12 mouse cellular contexts compared by ENCODE assay signal in genomic region chr2:131908906-131909305, GRCm38 (mm10). TPM values are rescaled to one million over a fixed set of nuclear protein-coding genes. Genes with fewer than 3 reads are reported as not detected.
DNase-seq lines count a peak whose midpoint lies in the region; ATAC-seq lines count a peak whose summit lies in the region.
"Had no signal": no experiment of that assay in that cellular context is flagged by ENCODE, and none has a peak within 500 bp of the region (broad histone marks: within the 10 kb centered on the region; RNA-seq: fewer than 3 reads in every experiment).

No protein-coding gene starts in this region.

- H3K36me3 ChIP-seq in hindbrain, embryonic 13.5 days = no peaks in the 10 kb centered on the region
- no peaks in the 10 kb centered on the region for H3K36me3 ChIP-seq in hindbrain, embryonic 10.5 days
- no peaks in the 10 kb centered on the region for H3K36me3 ChIP-seq in embryonic facial prominence, embryonic 15.5 days
- no peaks in the 10 kb centered on the region for H3K36me3 ChIP-seq in midbrain, embryonic 11.5 days (ENCODE audit: control insufficient read depth, insufficient read depth, low read length)

- no peak for ATAC-seq in hindbrain, embryonic 13.5 days (ENCODE audit: low FRiP score)
- no peak for ATAC-seq in embryonic facial prominence, embryonic 15.5 days (ENCODE audit: insufficient number of reproducible peaks, low FRiP score, low TSS enrichment, low read depth)
- ATAC-seq in midbrain, embryonic 11.5 days (ENCODE audit: low FRiP score) = 0 out of 2 replicates have a peak, but pooled peaks have one; percentile 1

- H3K27me3 ChIP-seq in hindbrain, embryonic 13.5 days = no peaks in the 10 kb centered on the region
- H3K27me3 ChIP-seq in hindbrain, embryonic 10.5 days (ENCODE audit: insufficient read depth, poor library complexity, severe bottlenecking) = peaks cover 7% of the 10 kb centered on the region; the same call in 1 of the 2 replicates
- H3K27me3 ChIP-seq in embryonic facial prominence, embryonic 15.5 days = no peaks in the 10 kb centered on the region
- peaks cover 3% of the 10 kb centered on the region; the same call in 1 of the 2 replicates for H3K27me3 ChIP-seq in midbrain, embryonic 11.5 days (ENCODE audit: control insufficient read depth, insufficient read depth, low read length)
- H3K27me3 ChIP-seq: Patski had no signal

- H3K9me3 ChIP-seq in hindbrain, embryonic 13.5 days = no peaks in the 10 kb centered on the region
- no peaks in the 10 kb centered on the region for H3K9me3 ChIP-seq in hindbrain, embryonic 10.5 days
- no peaks in the 10 kb centered on the region for H3K9me3 ChIP-seq in embryonic facial prominence, embryonic 15.5 days (replicated peaks)
- no peaks in the 10 kb centered on the region for H3K9me3 ChIP-seq in midbrain, embryonic 11.5 days (ENCODE audit: control insufficient read depth, low read length)

- no peak for DNase-seq in hindbrain, embryonic 10.5 days (ENCODE audit: low spot score)
- peak; percentile 59 for DNase-seq in cerebellum, adult 9-10 months
- no peak for DNase-seq in midbrain, embryonic 11.5 days (ENCODE audit: low spot score, missing footprints)
- DNase-seq in thymus, postnatal 14 days = no peak
- no peak for DNase-seq in ovary, adult 18-20 months (ENCODE audit: low spot score)
- no peak for DNase-seq in adrenal gland, postnatal 36 days
- DNase-seq: thymus, adult 2 months had no signal

- no peak overlapping the region for H3K27ac ChIP-seq in hindbrain, embryonic 13.5 days
- H3K27ac ChIP-seq in hindbrain, embryonic 10.5 days = no peak overlapping the region
- H3K27ac ChIP-seq in embryonic facial prominence, embryonic 15.5 days (replicated peaks) = no peak overlapping the region
- no peak overlapping the region for H3K27ac ChIP-seq in midbrain, embryonic 11.5 days (ENCODE audit: low read depth, low read length)

- peak overlapping the region; percentile 66 for H3K4me2 ChIP-seq in hindbrain, embryonic 13.5 days
- no peak overlapping the region; the same call in 1 of the 2 replicates for H3K4me2 ChIP-seq in embryonic facial prominence, embryonic 15.5 days (replicated peaks)
- H3K4me2 ChIP-seq in midbrain, embryonic 11.5 days = no peak overlapping the region

- H3K9ac ChIP-seq in hindbrain, embryonic 13.5 days = no peak overlapping the region
- no peak overlapping the region for H3K9ac ChIP-seq in embryonic facial prominence, embryonic 15.5 days
- H3K9ac ChIP-seq in midbrain, embryonic 11.5 days (ENCODE audit: low read length) = no peak overlapping the region

- peak overlapping the region; percentile 74; the same call in 1 of the 2 replicates for H3K4me3 ChIP-seq in hindbrain, embryonic 13.5 days
- no peak overlapping the region; the same call in 1 of the 2 replicates for H3K4me3 ChIP-seq in hindbrain, embryonic 10.5 days
- H3K4me3 ChIP-seq in embryonic facial prominence, embryonic 15.5 days (replicated peaks) = peak overlapping the region; percentile 76; the same call in 1 of the 2 replicates
- H3K4me3 ChIP-seq in midbrain, embryonic 11.5 days (ENCODE audit: low read depth, low read length) = no peak overlapping the region

- peaks cover 32% of the 10 kb centered on the region for H3K4me1 ChIP-seq in hindbrain, embryonic 13.5 days (replicated peaks)
- H3K4me1 ChIP-seq in hindbrain, embryonic 10.5 days (replicated peaks) = peaks cover 33% of the 10 kb centered on the region
- H3K4me1 ChIP-seq in embryonic facial prominence, embryonic 15.5 days = peaks cover 18% of the 10 kb centered on the region
- 0 out of 2 replicates have a peak, but pooled peaks cover 2% of the 10 kb centered on the region for H3K4me1 ChIP-seq in midbrain, embryonic 11.5 days (ENCODE audit: control insufficient read depth, insufficient read depth, low read length)

- 64% methylated on average over 1 of the region's 1 CpGs for WGBS in hindbrain, embryonic 13.5 days
- 87% methylated on average over 1 of the region's 1 CpGs for WGBS in hindbrain, embryonic 10.5 days
- WGBS in embryonic facial prominence, embryonic 15.5 days = 82% methylated on average over 1 of the region's 1 CpGs
- 73% methylated on average over 1 of the region's 1 CpGs for WGBS in midbrain, embryonic 11.5 days

RNA-seq across cellular contexts. Expression of gene Prnp, which starts 0.8 kb away (rescaled TPM):
- polyA plus RNA-seq in hindbrain, embryonic 13.5 days (2015; fragmentation: Nextera tagmentation; extraction: Ambion mirVana) = 113 and 118 TPM in 2 replicates
- polyA plus RNA-seq in hindbrain, embryonic 10.5 days (2016; fragmentation: Nextera tagmentation; extraction: Ambion mirVana) = 21.0 and 43.7 TPM in 2 replicates
- 85.5 and 85.8 TPM in 2 replicates for polyA plus RNA-seq in embryonic facial prominence, embryonic 15.5 days (2015; fragmentation: Nextera tagmentation; extraction: Ambion mirVana)
- 27.2 and 29.7 TPM in 2 replicates for polyA plus RNA-seq in midbrain, embryonic 11.5 days (2014; fragmentation: Nextera tagmentation; extraction: Ambion mirVana)
- 100 to 1,000 TPM in 1 of 2 experiments, 10 to 100 TPM in 1; 90.8 to 126 TPM for total RNA-seq in adrenal gland, postnatal 36 days (2021)

RNA-seq across cellular contexts. Expression of gene Prn, which starts 0.9 kb away (rescaled TPM):
- not detected in 2 replicates for polyA plus RNA-seq in hindbrain, embryonic 13.5 days (2015; fragmentation: Nextera tagmentation; extraction: Ambion mirVana)
- not detected in 2 replicates for polyA plus RNA-seq in hindbrain, embryonic 10.5 days (2016; fragmentation: Nextera tagmentation; extraction: Ambion mirVana)
- polyA plus RNA-seq in embryonic facial prominence, embryonic 15.5 days (2015; fragmentation: Nextera tagmentation; extraction: Ambion mirVana) = not detected in 2 replicates
- not detected in 2 replicates for polyA plus RNA-seq in midbrain, embryonic 11.5 days (2014; fragmentation: Nextera tagmentation; extraction: Ambion mirVana)
- total RNA-seq in adrenal gland, postnatal 36 days (2021) = under 1 TPM in 1 of 2 experiments, not detected in 1; 0.13 TPM
- total RNA-seq: hematopoietic stem cell, adult 5-6 weeks had no signal
- polyA plus RNA-seq: neural tube, embryonic 11.5 days; Patski; thymus, adult 2 months had no signal

RNA-seq across cellular contexts. Expression of gene Prnd, which starts 41.8 kb away (rescaled TPM):
- polyA plus RNA-seq in hindbrain, embryonic 13.5 days (2015; fragmentation: Nextera tagmentation; extraction: Ambion mirVana) = 11.8 and 13.3 TPM in 2 replicates
- polyA plus RNA-seq in hindbrain, embryonic 10.5 days (2016; fragmentation: Nextera tagmentation; extraction: Ambion mirVana) = 4.1 and 5.5 TPM in 2 replicates
- 48.0 and 50.5 TPM in 2 replicates for polyA plus RNA-seq in embryonic facial prominence, embryonic 15.5 days (2015; fragmentation: Nextera tagmentation; extraction: Ambion mirVana)
- 5.3 and 6.9 TPM in 2 replicates for polyA plus RNA-seq in midbrain, embryonic 11.5 days (2014; fragmentation: Nextera tagmentation; extraction: Ambion mirVana)
- under 1 TPM; 0.20 to 0.70 TPM for total RNA-seq in adrenal gland, postnatal 36 days (2021)
- total RNA-seq: hematopoietic stem cell, adult 5-6 weeks had no signal

RNA-seq across cellular contexts. Expression of gene Erv3, which starts 49.4 kb away (rescaled TPM):
- polyA plus RNA-seq in hindbrain, embryonic 13.5 days (2015; fragmentation: Nextera tagmentation; extraction: Ambion mirVana) = not detected in 2 replicates
- 0.05 TPM in 1 of 2 replicates, not detected in the other for polyA plus RNA-seq in hindbrain, embryonic 10.5 days (2016; fragmentation: Nextera tagmentation; extraction: Ambion mirVana)
- 0.04 TPM in 1 of 2 replicates, not detected in the other for polyA plus RNA-seq in embryonic facial prominence, embryonic 15.5 days (2015; fragmentation: Nextera tagmentation; extraction: Ambion mirVana)
- polyA plus RNA-seq in midbrain, embryonic 11.5 days (2014; fragmentation: Nextera tagmentation; extraction: Ambion mirVana) = not detected in 2 replicates
- total RNA-seq in adrenal gland, postnatal 36 days (2021) = not detected
- total RNA-seq: hematopoietic stem cell, adult 5-6 weeks had no signal
- polyA plus RNA-seq: neural tube, embryonic 11.5 days; Patski had no signal

Comparison
In these comparisons a context has a peak if more than half of its experiments do, and no peak if none do; other contexts are left out.
1. H3K4me3 ChIP-seq: peak in hindbrain, embryonic 13.5 days (single experiment) and embryonic facial prominence, embryonic 15.5 days (single experiment); none in hindbrain, embryonic 10.5 days (single experiment) and midbrain, embryonic 11.5 days (single experiment).